Mouse (Mus musculus): ENCODE measurements around the gene Grip1. TPM values are rescaled to one million over a fixed set of nuclear protein-coding genes. Genes with fewer than 3 reads are reported as not detected.

Grip1 gene
- polyA plus RNA-seq, 1 experiment from 2014 or later = 3.2 TPM

- Histone ChIP-seq H3K27ac (ENCODE audit: low read depth) (no peak overlapping the region), H3K36me3 (ENCODE audit: control insufficient read depth, insufficient read depth, low read length) (no peaks in the 10 kb centered on the region), H3K9me3 (ENCODE audit: control insufficient read depth, low read length) (peaks cover 6% of the 10 kb centered on the region; the same call in 1 of the 2 replicates), H3K27me3 (replicated peaks; ENCODE audit: control insufficient read depth, insufficient read depth, low read length) (no peaks in the 10 kb centered on the region), H3K4me1 (replicated peaks; ENCODE audit: control insufficient read depth, insufficient read depth, low read length) (no peaks in the 10 kb centered on the region), H3K9ac (ENCODE audit: low read length) (no peak overlapping the region), H3K4me3 (ENCODE audit: low read depth, low read length) (no peak overlapping the region), H3K4me2 (ENCODE audit: low read length) (no peak overlapping the region)
- DNase-seq (ENCODE audit: low spot score) = no peak
- ATAC-seq (replicated peaks; ENCODE audit: low FRiP score, low TSS enrichment, low read depth) = no peak
- 83% methylated on average over 1 of the region's 1 CpGs for WGBS
Observed at GRCm38 (mm10) chr10:119831086-119831485, 377.5 kb downstream of the Grip1 start.

GRCm38 (mm10) chr10:119833334-119833733 lies 379.7 kb downstream of the Grip1 start:
- Histone ChIP-seq H3K4me1 (replicated peaks; ENCODE audit: control insufficient read depth, insufficient read depth, low read length) (no peaks in the 10 kb centered on the region), H3K9ac (ENCODE audit: low read length) (no peak overlapping the region), H3K27ac (ENCODE audit: low read depth) (no peak overlapping the region), H3K4me3 (ENCODE audit: low read depth, low read length) (no peak overlapping the region), H3K36me3 (ENCODE audit: control insufficient read depth, insufficient read depth, low read length) (no peaks in the 10 kb centered on the region), H3K9me3 (ENCODE audit: control insufficient read depth, low read length) (peaks cover 6% of the 10 kb centered on the region; the same call in 1 of the 2 replicates), H3K4me2 (ENCODE audit: low read length) (no peak overlapping the region), H3K27me3 (replicated peaks; ENCODE audit: control insufficient read depth, insufficient read depth, low read length) (no peaks in the 10 kb centered on the region)
- DNase-seq (ENCODE audit: low spot score) = no peak
- WGBS = 86% methylated on average over 5 of the region's 5 CpGs
- no peak for ATAC-seq (replicated peaks; ENCODE audit: low FRiP score, low TSS enrichment, low read depth)

GRCm38 (mm10) chr10:119834122-119834521 lies 380.5 kb downstream of the Grip1 start:
- WGBS = 56% methylated on average over 4 of the region's 4 CpGs
- H3K4me3 ChIP-seq (ENCODE audit: low read depth, low read length) = no peak overlapping the region
- ATAC-seq (replicated peaks; ENCODE audit: low FRiP score, low TSS enrichment, low read depth) (no peak), DNase-seq (ENCODE audit: low spot score) (no peak)
- no peaks in the 10 kb centered on the region for H3K4me1 ChIP-seq (replicated peaks; ENCODE audit: control insufficient read depth, insufficient read depth, low read length)
- no peak overlapping the region for H3K27ac ChIP-seq (ENCODE audit: low read depth)
- peaks cover 6% of the 10 kb centered on the region; the same call in 1 of the 2 replicates for H3K9me3 ChIP-seq (ENCODE audit: control insufficient read depth, low read length)
- H3K4me2 ChIP-seq (ENCODE audit: low read length) = no peak overlapping the region
- H3K36me3 ChIP-seq (ENCODE audit: control insufficient read depth, insufficient read depth, low read length) = no peaks in the 10 kb centered on the region
- H3K27me3 ChIP-seq (replicated peaks; ENCODE audit: control insufficient read depth, insufficient read depth, low read length) = no peaks in the 10 kb centered on the region
- no peak overlapping the region for H3K9ac ChIP-seq (ENCODE audit: low read length)

- Histone ChIP-seq H3K27ac (ENCODE audit: low read depth) (no peak overlapping the region), H3K4me3 (ENCODE audit: low read depth, low read length) (no peak overlapping the region), H3K9ac (ENCODE audit: low read length) (no peak overlapping the region), H3K36me3 (ENCODE audit: control insufficient read depth, insufficient read depth, low read length) (no peaks in the 10 kb centered on the region), H3K27me3 (replicated peaks; ENCODE audit: control insufficient read depth, insufficient read depth, low read length) (no peaks in the 10 kb centered on the region), H3K4me1 (replicated peaks; ENCODE audit: control insufficient read depth, insufficient read depth, low read length) (no peaks in the 10 kb centered on the region), H3K4me2 (ENCODE audit: low read length) (no peak overlapping the region), H3K9me3 (ENCODE audit: control insufficient read depth, low read length) (no peaks in the 10 kb centered on the region)
- ATAC-seq (replicated peaks; ENCODE audit: low FRiP score, low TSS enrichment, low read depth) (no peak), DNase-seq (ENCODE audit: low spot score) (no peak)
- 77% methylated on average over 11 of the region's 11 CpGs for WGBS
Observed at GRCm38 (mm10) chr10:119839645-119840044, 386.0 kb downstream of the Grip1 start.

- 89% methylated on average over 4 of the region's 4 CpGs for WGBS
- Histone ChIP-seq H3K36me3 (ENCODE audit: control insufficient read depth, insufficient read depth, low read length) (no peaks in the 10 kb centered on the region), H3K4me2 (ENCODE audit: low read length) (no peak overlapping the region), H3K27me3 (replicated peaks; ENCODE audit: control insufficient read depth, insufficient read depth, low read length) (no peaks in the 10 kb centered on the region), H3K4me3 (ENCODE audit: low read depth, low read length) (no peak overlapping the region), H3K9me3 (ENCODE audit: control insufficient read depth, low read length) (no peaks in the 10 kb centered on the region), H3K27ac (ENCODE audit: low read depth) (no peak overlapping the region), H3K4me1 (replicated peaks; ENCODE audit: control insufficient read depth, insufficient read depth, low read length) (no peaks in the 10 kb centered on the region), H3K9ac (ENCODE audit: low read length) (no peak overlapping the region)
- DNase-seq (ENCODE audit: low spot score) = no peak
- no peak for ATAC-seq (replicated peaks; ENCODE audit: low FRiP score, low TSS enrichment, low read depth)
Observed at GRCm38 (mm10) chr10:119842004-119842403, 388.4 kb downstream of the Grip1 start.

GRCm38 (mm10) chr10:119845705-119846410 lies 392.2 kb downstream of the Grip1 start:
- H3K9me3 ChIP-seq (ENCODE audit: control insufficient read depth, low read length) = no peaks in the 10 kb centered on the region
- DNase-seq (ENCODE audit: low spot score) = no peak
- H3K4me2 ChIP-seq (ENCODE audit: low read length) = no peak overlapping the region
- ATAC-seq (replicated peaks; ENCODE audit: low FRiP score, low TSS enrichment, low read depth) = no peak
- H3K36me3 ChIP-seq (ENCODE audit: control insufficient read depth, insufficient read depth, low read length) = no peaks in the 10 kb centered on the region
- WGBS = 89% methylated on average over 11 of the region's 11 CpGs
- H3K27ac ChIP-seq (ENCODE audit: low read depth) = no peak overlapping the region
- H3K9ac ChIP-seq (ENCODE audit: low read length) = no peak overlapping the region
- no peak overlapping the region for H3K4me3 ChIP-seq (ENCODE audit: low read depth, low read length)
- no peaks in the 10 kb centered on the region for H3K27me3 ChIP-seq (replicated peaks; ENCODE audit: control insufficient read depth, insufficient read depth, low read length)
- H3K4me1 ChIP-seq (replicated peaks; ENCODE audit: control insufficient read depth, insufficient read depth, low read length) = no peaks in the 10 kb centered on the region

- ATAC-seq (replicated peaks; ENCODE audit: low FRiP score, low TSS enrichment, low read depth) (no peak), DNase-seq (ENCODE audit: low spot score) (no peak)
- no peak overlapping the region for H3K27ac ChIP-seq (ENCODE audit: low read depth)
- no peaks in the 10 kb centered on the region for H3K4me1 ChIP-seq (replicated peaks; ENCODE audit: control insufficient read depth, insufficient read depth, low read length)
- H3K36me3 ChIP-seq (ENCODE audit: control insufficient read depth, insufficient read depth, low read length) = no peaks in the 10 kb centered on the region
- WGBS = 81% methylated on average over 11 of the region's 11 CpGs
- no peaks in the 10 kb centered on the region for H3K27me3 ChIP-seq (replicated peaks; ENCODE audit: control insufficient read depth, insufficient read depth, low read length)
- H3K4me3 ChIP-seq (ENCODE audit: low read depth, low read length) = no peak overlapping the region
- H3K9me3 ChIP-seq (ENCODE audit: control insufficient read depth, low read length) = no peaks in the 10 kb centered on the region
- H3K9ac ChIP-seq (ENCODE audit: low read length) = no peak overlapping the region
- H3K4me2 ChIP-seq (ENCODE audit: low read length) = no peak overlapping the region
Observed at GRCm38 (mm10) chr10:119851594-119851993, 398.0 kb downstream of the Grip1 start.

GRCm38 (mm10) chr10:119852582-119853135 lies 399.0 kb downstream of the Grip1 start:
- Histone ChIP-seq H3K4me3 (ENCODE audit: low read depth, low read length) (no peak overlapping the region), H3K27me3 (replicated peaks; ENCODE audit: control insufficient read depth, insufficient read depth, low read length) (no peaks in the 10 kb centered on the region), H3K9me3 (ENCODE audit: control insufficient read depth, low read length) (no peaks in the 10 kb centered on the region), H3K4me1 (replicated peaks; ENCODE audit: control insufficient read depth, insufficient read depth, low read length) (no peaks in the 10 kb centered on the region), H3K36me3 (ENCODE audit: control insufficient read depth, insufficient read depth, low read length) (no peaks in the 10 kb centered on the region), H3K9ac (ENCODE audit: low read length) (no peak overlapping the region), H3K27ac (ENCODE audit: low read depth) (no peak overlapping the region), H3K4me2 (ENCODE audit: low read length) (no peak overlapping the region)
- ATAC-seq (replicated peaks; ENCODE audit: low FRiP score, low TSS enrichment, low read depth) = no peak
- DNase-seq (ENCODE audit: low spot score) = no peak
- WGBS = 68% methylated on average over 7 of the region's 7 CpGs

- Histone ChIP-seq H3K27me3 (replicated peaks; ENCODE audit: control insufficient read depth, insufficient read depth, low read length) (no peaks in the 10 kb centered on the region), H3K4me2 (ENCODE audit: low read length) (no peak overlapping the region), H3K4me3 (ENCODE audit: low read depth, low read length) (no peak overlapping the region), H3K4me1 (replicated peaks; ENCODE audit: control insufficient read depth, insufficient read depth, low read length) (no peaks in the 10 kb centered on the region), H3K36me3 (ENCODE audit: control insufficient read depth, insufficient read depth, low read length) (no peaks in the 10 kb centered on the region), H3K27ac (ENCODE audit: low read depth) (no peak overlapping the region), H3K9ac (ENCODE audit: low read length) (no peak overlapping the region), H3K9me3 (ENCODE audit: control insufficient read depth, low read length) (0 out of 2 replicates have a peak, but pooled peaks cover 4% of the 10 kb centered on the region)
- 86% methylated on average over 3 of the region's 3 CpGs for WGBS
- ATAC-seq (replicated peaks; ENCODE audit: low FRiP score, low TSS enrichment, low read depth) = no peak
- DNase-seq (ENCODE audit: low spot score) = no peak
Observed at GRCm38 (mm10) chr10:119867726-119868125, 414.1 kb downstream of the Grip1 start.

Data from intestine, embryonic 14.5 days (tissue).